Mouse (Mus musculus) G1E (cell line): ENCODE data around the gene Itih3. TPM values are rescaled to one million over a fixed set of nuclear protein-coding genes. Genes with fewer than 3 reads are reported as not detected.

Experiments used
- ATAC-seq: 2 replicates; pipeline ENCODE4 v1.8.0; 2016; ENCODE audit warnings: mild to moderate bottlenecking; ENCODE audit not compliant: insufficient number of reproducible peaks, poor library complexity, low FRiP score, severe bottlenecking; ENCODE audit errors: extremely low read depth
- DNase-seq: peaks from one replicate; pipeline ENCODE4 v3.0.0; 2012; ENCODE audit warnings: low spot score
- H3K27me3 ChIP-seq: 2 replicates; pipeline ENCODE4 v1.6.1; 2012; ENCODE audit warnings: mild to moderate bottlenecking, low read length, inconsistent platforms; ENCODE audit not compliant: insufficient read depth
- H3K36me3 ChIP-seq: replicated peaks from 2 replicates; pipeline ENCODE3; 2012; ENCODE audit warnings: mild to moderate bottlenecking, inconsistent platforms
- H3K4me1 ChIP-seq: 2 replicates; pipeline ENCODE4 v1.6.1; 2012; ENCODE audit warnings: low read depth, low read length, inconsistent platforms, mixed read lengths; ENCODE audit not compliant: insufficient read depth
- H3K4me3 ChIP-seq: 2 replicates; pipeline ENCODE4 v1.5.1; 2012; ENCODE audit warnings: low read depth, mild to moderate bottlenecking, inconsistent platforms, low read length, moderate library complexity, mixed read lengths
- H3K9me3 ChIP-seq: replicated peaks from 2 replicates; pipeline ENCODE4 v1.6.1; 2012; ENCODE audit warnings: inconsistent platforms
- CTCF ChIP-seq: IDR thresholded peaks from 2 replicates; pipeline ENCODE4 v1.5.1; 2012; ENCODE audit warnings: low read depth, low read length, inconsistent platforms, mixed read lengths
- GATA1 ChIP-seq: IDR thresholded peaks from 2 replicates; pipeline ENCODE4 v1.6.1; 2012; ENCODE audit warnings: borderline replicate concordance, low read length, inconsistent platforms, mixed read lengths
- GATA2 ChIP-seq: IDR thresholded peaks from 2 replicates; pipeline ENCODE4 v1.6.1; 2012; ENCODE audit warnings: low read depth, low read length, inconsistent platforms, borderline replicate concordance
- POLR2AphosphoS5 ChIP-seq: IDR thresholded peaks from 2 replicates; pipeline ENCODE4 v1.6.1; 2012; ENCODE audit warnings: low read depth, low read length, inconsistent platforms; ENCODE audit not compliant: insufficient replicate concordance
- TAL1 ChIP-seq: conservative IDR thresholded peaks from 2 replicates; pipeline ENCODE4 v1.6.1; 2012; ENCODE audit warnings: low read depth, low read length, inconsistent platforms, mixed read lengths
- polyA plus RNA-seq: library from polyadenylated mRNA; stranded (reverse); fragments of >175 nt; gene quantifications from 2 replicates; pipeline ENCODE4 v1.2.3, GENCODE M21; 2012
- total RNA-seq, 2 experiments: library from RNA; stranded (forward) in 1 of 2; stranded (reverse) in 1 of 2; fragments of 200-1000 nt in 1 of 2; fragments of >200 nt in 1 of 2; fragmentation: Nextera tagmentation in 1 of 2; gene quantifications; 2 replicates each; pipeline ENCODE4 v1.2.3; 2014 to 2017

The Itih3 gene
- total and polyA plus RNA-seq, 3 experiments, result not detected

- DNase-seq (no peak), ATAC-seq (no peak)
- Histone ChIP-seq H3K4me1 (peaks cover 21% of the 10 kb centered on the region), H3K4me3 (no peak overlapping the region), H3K36me3 (no peaks in the 10 kb centered on the region), H3K9me3 (no peaks in the 10 kb centered on the region), H3K27me3 (peaks cover 38% of the 10 kb centered on the region)
- TF ChIP-seq CTCF, result no peak
- TF ChIP-seq GATA2, result no peak
- TF ChIP-seq TAL1, result no peak
- TF ChIP-seq GATA1, result no peak
- no peak for TF ChIP-seq POLR2AphosphoS5
These were observed 38.3 kb downstream of the Itih3 start for GRCm38 (mm10) chr14:30885298-30885697.

- H3K27me3 ChIP-seq, result peaks cover 17% of the 10 kb centered on the region
- no peak overlapping the region for H3K4me3 ChIP-seq
- no peak for TF ChIP-seq GATA1
- ATAC-seq, result no peak
- peaks cover 12% of the 10 kb centered on the region for H3K36me3 ChIP-seq
- H3K4me1 ChIP-seq, result peaks cover 21% of the 10 kb centered on the region
- no peaks in the 10 kb centered on the region for H3K9me3 ChIP-seq
- no peak for DNase-seq
These were observed 41.8 kb downstream of the Itih3 start for GRCm38 (mm10) chr14:30881718-30882108.

DNA sequence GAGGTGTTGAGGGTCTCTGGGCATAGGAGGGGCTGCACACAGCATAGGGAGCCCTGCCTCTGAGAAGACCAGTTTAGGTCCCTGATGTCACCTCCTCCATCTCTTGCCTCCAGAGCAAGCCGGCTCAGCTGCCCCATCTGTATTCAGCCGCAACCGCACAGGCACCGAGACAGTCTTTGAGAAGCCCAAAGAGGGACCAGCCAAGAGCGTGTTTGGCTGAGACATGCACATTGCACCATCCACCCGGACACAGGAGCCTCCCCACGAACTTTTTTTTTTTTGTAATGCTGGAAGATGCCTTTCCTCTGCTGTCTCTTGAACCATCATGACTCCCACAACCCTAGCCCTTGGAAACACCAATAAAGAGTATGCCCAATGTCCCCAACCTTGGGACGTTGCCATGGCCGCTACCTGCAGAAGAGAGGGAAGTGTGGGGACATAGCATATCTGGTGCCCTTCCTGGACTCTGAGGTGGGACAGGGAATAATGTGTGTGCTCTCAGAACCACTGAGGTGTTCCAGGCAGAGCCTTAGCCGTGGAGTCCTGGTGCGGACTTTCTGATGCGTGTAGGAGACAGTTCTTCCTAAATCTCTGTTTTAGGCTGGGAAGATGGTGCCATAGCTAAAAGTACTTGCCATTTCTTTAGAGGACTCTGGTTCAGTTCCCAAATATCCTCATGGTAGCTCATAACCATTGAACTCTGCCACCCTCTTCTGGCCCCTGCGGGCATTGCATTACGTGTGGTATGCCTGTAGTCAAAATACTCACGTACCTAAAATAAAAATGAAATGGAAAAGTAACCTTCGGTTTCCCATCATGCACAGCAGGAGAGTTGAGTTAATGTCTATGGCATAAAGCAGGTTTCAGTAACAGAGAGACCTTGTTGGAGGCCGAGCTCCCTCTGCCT lies 42.5 kb downstream of the Itih3 start:
- H3K4me1 ChIP-seq, result peaks cover 27% of the 10 kb centered on the region
- peak; percentile 40 for DNase-seq
- H3K36me3 ChIP-seq, result peaks cover 18% of the 10 kb centered on the region
- H3K27me3 ChIP-seq, result peaks cover 11% of the 10 kb centered on the region
- no peak for ATAC-seq
- TF ChIP-seq CTCF (peak; percentile 58; the same call in 1 of the 2 replicates), POLR2AphosphoS5 (no peak), GATA1 (no peak), TAL1 (no peak)
- H3K4me3 ChIP-seq, result no peak overlapping the region
- no peaks in the 10 kb centered on the region for H3K9me3 ChIP-seq

DNA sequence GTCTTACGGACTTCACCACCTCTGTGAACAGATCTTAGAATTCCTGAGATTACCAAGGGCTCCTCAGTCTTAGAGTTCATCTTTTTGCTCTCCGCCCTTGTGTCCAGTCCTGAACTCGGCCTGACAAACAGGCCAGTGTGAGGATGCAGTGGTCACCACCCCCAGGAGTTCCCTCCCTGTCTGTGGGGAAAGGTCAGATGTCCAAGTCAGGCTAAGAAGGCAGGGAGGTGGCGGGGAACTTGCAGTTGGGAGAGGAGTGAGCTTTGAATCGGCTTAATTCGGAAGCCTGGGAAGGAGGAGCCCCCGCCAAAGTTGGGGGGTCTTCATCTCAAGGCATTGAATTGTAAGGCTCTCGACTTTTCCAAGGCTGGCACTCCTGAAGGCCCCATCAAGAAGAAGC lies 43.3 kb downstream of the Itih3 start:
- Histone ChIP-seq H3K36me3 (peaks cover 23% of the 10 kb centered on the region), H3K4me3 (no peak overlapping the region), H3K4me1 (peaks cover 36% of the 10 kb centered on the region), H3K27me3 (peaks cover 11% of the 10 kb centered on the region), H3K9me3 (no peaks in the 10 kb centered on the region)
- ATAC-seq, result no peak
- no peak for DNase-seq
- TF ChIP-seq GATA2 (no peak), GATA1 (no peak)

DNA sequence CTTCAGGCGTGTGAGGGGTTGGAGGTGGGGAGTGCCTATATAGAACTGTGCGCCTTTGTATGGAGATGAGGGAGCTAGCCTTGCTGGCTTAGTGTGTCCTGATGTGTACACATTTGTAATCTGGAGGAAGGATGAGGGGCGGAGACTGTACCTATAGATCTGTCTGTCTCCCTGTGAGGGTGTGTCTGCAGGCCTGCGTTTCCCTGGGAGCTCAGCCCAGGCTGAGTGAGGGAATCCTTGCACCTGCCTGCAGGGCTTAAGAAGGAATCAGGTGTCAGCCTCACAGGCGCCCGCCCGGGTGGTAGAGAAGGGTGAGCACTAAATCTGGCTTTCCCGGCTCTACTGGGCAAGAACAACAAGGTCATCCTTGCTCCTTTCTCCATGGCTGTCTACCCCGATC lies 43.8 kb downstream of the Itih3 start:
- no peak for TF ChIP-seq CTCF
- no peak for ATAC-seq
- no peak overlapping the region for H3K4me3 ChIP-seq
- H3K4me1 ChIP-seq, result peaks cover 40% of the 10 kb centered on the region
- no peaks in the 10 kb centered on the region for H3K9me3 ChIP-seq
- no peak for DNase-seq
- H3K36me3 ChIP-seq, result peaks cover 23% of the 10 kb centered on the region
- peaks cover 11% of the 10 kb centered on the region for H3K27me3 ChIP-seq

DNA sequence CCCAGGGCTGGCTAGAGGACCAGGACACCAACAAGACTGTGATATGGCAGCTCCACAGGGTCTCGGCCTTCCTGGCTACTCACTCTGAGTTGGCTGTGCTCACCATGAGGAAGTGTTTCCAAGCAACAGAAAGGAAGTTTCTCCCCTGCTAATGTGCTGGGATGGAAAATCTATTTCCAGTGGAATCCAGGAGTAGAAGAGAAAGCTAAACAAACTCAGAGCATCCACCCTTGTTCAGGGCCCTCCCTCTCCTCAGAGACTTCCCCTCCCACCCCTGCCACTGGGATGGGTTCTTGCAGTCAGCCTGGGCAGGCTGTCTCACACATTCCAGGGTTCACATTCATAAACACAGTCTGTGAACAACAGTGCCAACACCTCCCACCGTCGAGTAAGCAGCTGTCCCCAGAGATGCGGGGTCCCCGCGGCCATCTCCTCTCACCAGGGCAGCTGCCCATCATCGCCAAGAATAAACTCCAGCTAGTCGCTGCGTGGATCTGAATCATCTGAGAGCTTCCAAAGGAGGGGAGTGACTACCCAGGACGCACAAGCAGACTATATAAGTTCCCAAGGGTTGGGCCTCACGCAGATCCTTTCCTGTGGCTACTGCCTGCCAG lies 44.5 kb downstream of the Itih3 start, which contains the start of gene Mustn1:
TSS of gene Mustn1 (plus strand) at position 243 of the 614 bp plus-strand sequence.
- Histone ChIP-seq H3K9me3 (no peaks in the 10 kb centered on the region), H3K4me3 (no peak within 1 kb of the TSS), H3K4me1 (peaks cover 47% of the 10 kb centered on the region), H3K36me3 (peaks cover 29% of the 10 kb centered on the region), H3K27me3 (peaks cover 11% of the 10 kb centered on the region)
- TF ChIP-seq TAL1, result no peak
- no peak for TF ChIP-seq POLR2AphosphoS5
- TF ChIP-seq GATA2, result no peak
- no peak for TF ChIP-seq GATA1
- TF ChIP-seq CTCF, result no peak
- no peak for DNase-seq
- ATAC-seq, result no peak

DNA sequence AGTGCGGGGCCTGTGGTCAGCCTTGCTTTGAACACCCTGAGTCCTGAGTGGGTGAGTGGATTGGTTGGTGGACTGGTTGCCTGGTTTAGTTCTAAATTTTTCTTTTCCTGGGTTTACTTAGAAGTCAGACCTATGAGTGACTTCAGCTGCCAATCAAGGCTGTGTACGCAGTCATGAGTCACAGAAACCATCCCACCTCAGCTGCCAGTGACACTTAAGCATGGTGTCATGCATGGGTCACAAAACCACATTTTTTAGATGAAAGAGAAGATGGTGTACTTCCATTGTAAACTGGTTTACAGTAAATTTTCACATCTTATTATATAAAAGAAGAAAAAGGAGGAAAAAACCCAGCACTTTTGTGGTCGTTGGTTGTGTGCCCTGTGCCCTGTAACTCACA lies 45.7 kb downstream of the Itih3 start:
- H3K9me3 ChIP-seq, result no peaks in the 10 kb centered on the region
- no peak overlapping the region for H3K4me3 ChIP-seq
- no peak for ATAC-seq
- TF ChIP-seq CTCF, result no peak
- H3K36me3 ChIP-seq, result peaks cover 40% of the 10 kb centered on the region
- no peak for DNase-seq
- H3K27me3 ChIP-seq, result peaks cover 9% of the 10 kb centered on the region
- H3K4me1 ChIP-seq, result peaks cover 58% of the 10 kb centered on the region
